Mouse (Mus musculus) spleen, postnatal 36 days (tissue): ENCODE measurements around the gene Nf1.

ENCODE experiments used
- DNase-seq, 2 experiments: peaks; one replicate each; pipeline ENCODE4 v3.0.0; 2022; ENCODE audit warnings: low spot score in 2 of 2, mixed read lengths in 1 of 2

Gene Nf1

GRCm38 (mm10) chr11:79584191-79584590 lies 244.7 kb downstream of the Nf1 start:
- peak; percentile 36 to 46 for DNase-seq

- no peak for DNase-seq
These were observed 250.0 kb downstream of the Nf1 start for GRCm38 (mm10) chr11:79589317-79590075.

- no peak for DNase-seq
These were observed 251.4 kb downstream of the Nf1 start, which contains the start of gene Rab11fip4 for GRCm38 (mm10) chr11:79590664-79591590. Gene Rab11fip4 (plus strand): TSS chr11:79591212.

- no peak for DNase-seq
These were observed 252.1 kb downstream of the Nf1 start for GRCm38 (mm10) chr11:79591591-79591975.

GRCm38 (mm10) chr11:79593495-79593894 lies 254.0 kb downstream of the Nf1 start:
- no peak for DNase-seq

GRCm38 (mm10) chr11:79610454-79610853 lies 271.0 kb downstream of the Nf1 start:
- DNase-seq, result no peak

GRCm38 (mm10) chr11:79611011-79611666 lies 271.6 kb downstream of the Nf1 start:
- DNase-seq, result no peak

GRCm38 (mm10) chr11:79612046-79612600 lies 272.6 kb downstream of the Nf1 start:
- DNase-seq, result peak; percentile 28 to 33

GRCm38 (mm10) chr11:79613084-79613483 lies 273.6 kb downstream of the Nf1 start:
- DNase-seq, result no peak

- DNase-seq, result no peak
These were observed 274.2 kb downstream of the Nf1 start for GRCm38 (mm10) chr11:79613711-79614110.

GRCm38 (mm10) chr11:79614880-79615279 lies 275.4 kb downstream of the Nf1 start:
- DNase-seq, result no peak

GRCm38 (mm10) chr11:79615871-79616270 lies 276.4 kb downstream of the Nf1 start:
- no peak for DNase-seq

- no peak for DNase-seq
These were observed 278.5 kb downstream of the Nf1 start for GRCm38 (mm10) chr11:79617991-79618390.

- peak; percentile 57 to 69 for DNase-seq
These were observed 283.5 kb downstream of the Nf1 start for GRCm38 (mm10) chr11:79623029-79623428.

GRCm38 (mm10) chr11:79624801-79625302 lies 285.4 kb downstream of the Nf1 start:
- DNase-seq, result peak; percentile 35 to 36

GRCm38 (mm10) chr11:79628716-79629115 lies 289.2 kb downstream of the Nf1 start:
- DNase-seq, result no peak

GRCm38 (mm10) chr11:79629752-79630374 lies 290.4 kb downstream of the Nf1 start:
- DNase-seq, result no peak

- DNase-seq, result no peak
These were observed 291.0 kb downstream of the Nf1 start for GRCm38 (mm10) chr11:79630521-79630920.
